Mouse (Mus musculus) testis, adult 2 months (tissue): ENCODE measurements at regions not wholly inside any gene's neighbourhood (a gene's known extent, or its start where the extent isn't known, plus 50 kb on each side); places are given as distances from the start of the nearest gene placed in this dataset.

Experiments used
- CTCF ChIP-seq: fragments of 200-500 bp; IDR thresholded peaks from 2 replicates; pipeline ENCODE4 v1.5.1; 2012; ENCODE audit warnings: low read depth, mild to moderate bottlenecking, inconsistent platforms, low read length, moderate library complexity; ENCODE audit not compliant: control insufficient read depth, insufficient read depth, insufficient replicate concordance
- POLR2A ChIP-seq: fragments of 200-500 bp; IDR thresholded peaks from 2 replicates; pipeline ENCODE4 v1.6.1; 2012; ENCODE audit warnings: low read depth, mild to moderate bottlenecking, inconsistent platforms, low read length, moderate library complexity; ENCODE audit not compliant: control insufficient read depth

DNA sequence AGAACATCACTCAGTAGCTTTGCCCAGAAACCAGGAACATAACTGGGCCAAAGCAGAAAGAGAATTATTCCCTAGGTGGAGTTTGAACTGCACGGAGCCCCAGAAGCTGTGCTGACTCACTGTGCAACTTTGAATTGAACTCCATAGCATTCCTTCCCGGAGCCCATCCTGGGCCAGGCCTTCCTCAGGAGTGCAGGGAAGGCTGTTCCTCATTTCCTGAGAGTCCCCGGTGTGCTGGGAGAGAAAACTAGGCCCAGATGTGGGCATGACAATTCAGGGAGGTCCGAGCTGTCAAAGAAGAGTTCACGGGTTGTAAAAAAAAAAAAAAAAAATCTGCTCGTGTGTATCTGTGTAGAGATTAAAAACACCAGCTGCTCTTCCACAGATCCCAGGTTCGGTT is 50.8 kb upstream of the Lrpap1 start:
- TF ChIP-seq POLR2A (no peak), CTCF (no peak)
